Mouse (Mus musculus) frontal cortex, postnatal 10 days (tissue): ENCODE measurements around the gene Spsb1.
A peak's percentile ranks its signal among the peaks of the same experiment; 100 is the strongest.

Experiments
- DNase-seq, 2 experiments: peaks; one replicate each; pipeline ENCODE4 v3.0.0; 2022; ENCODE audit warnings: low spot score in 2 of 2, mixed read lengths in 1 of 2

Gene Spsb1

DNA sequence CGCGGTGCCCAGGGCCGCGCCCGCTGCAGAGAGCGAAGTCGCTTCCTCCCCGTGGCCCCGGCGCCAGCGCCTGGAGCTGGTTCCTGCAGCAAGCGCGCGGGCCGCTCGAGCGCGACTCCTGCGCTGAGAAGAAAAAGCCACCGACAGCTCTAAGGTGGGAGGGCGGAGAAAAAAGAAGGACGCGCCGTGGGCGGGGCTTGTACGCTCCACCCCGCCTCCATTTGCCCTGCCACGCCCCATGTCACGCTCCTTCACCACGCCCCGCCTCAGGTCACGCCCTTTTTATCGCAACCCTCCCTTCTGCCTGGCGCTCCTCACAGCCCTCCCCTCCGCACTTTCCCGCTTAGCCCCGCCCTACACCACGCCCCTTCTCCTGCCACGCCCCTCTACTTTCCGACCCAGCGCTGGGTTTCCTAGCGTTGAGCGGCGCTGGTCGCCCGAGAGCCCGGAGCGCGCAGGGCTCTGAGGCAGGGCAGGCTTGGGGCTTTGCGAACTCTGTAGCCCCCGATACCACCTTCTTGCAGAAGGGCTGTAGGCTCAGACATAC, at the start of gene Spsb1:
TSS of gene Spsb1 (minus strand) at position 151 of the 547 bp plus-strand sequence.
- peak; percentile 88 to 93 for DNase-seq

DNA sequence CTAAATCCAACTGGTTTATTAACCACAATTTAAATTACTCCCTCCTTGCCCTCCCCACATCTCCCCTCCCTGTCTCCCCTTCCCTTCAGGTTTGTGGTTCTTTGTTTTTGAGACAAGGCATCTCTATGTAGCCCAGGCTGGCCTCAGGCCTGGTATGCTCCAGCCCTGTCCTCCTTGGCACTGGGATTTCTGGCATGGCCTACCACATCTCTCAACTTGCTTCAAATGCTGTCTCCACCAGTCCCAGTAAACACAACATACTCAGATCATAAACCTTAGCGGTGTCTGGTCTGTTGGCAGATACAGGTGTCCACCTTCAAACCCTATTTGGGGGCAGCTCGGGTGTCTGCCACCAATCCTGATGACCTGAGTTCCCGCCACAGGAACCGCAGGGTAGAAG, 48.8 kb upstream of the Spsb1 start:
- no peak for DNase-seq

DNA sequence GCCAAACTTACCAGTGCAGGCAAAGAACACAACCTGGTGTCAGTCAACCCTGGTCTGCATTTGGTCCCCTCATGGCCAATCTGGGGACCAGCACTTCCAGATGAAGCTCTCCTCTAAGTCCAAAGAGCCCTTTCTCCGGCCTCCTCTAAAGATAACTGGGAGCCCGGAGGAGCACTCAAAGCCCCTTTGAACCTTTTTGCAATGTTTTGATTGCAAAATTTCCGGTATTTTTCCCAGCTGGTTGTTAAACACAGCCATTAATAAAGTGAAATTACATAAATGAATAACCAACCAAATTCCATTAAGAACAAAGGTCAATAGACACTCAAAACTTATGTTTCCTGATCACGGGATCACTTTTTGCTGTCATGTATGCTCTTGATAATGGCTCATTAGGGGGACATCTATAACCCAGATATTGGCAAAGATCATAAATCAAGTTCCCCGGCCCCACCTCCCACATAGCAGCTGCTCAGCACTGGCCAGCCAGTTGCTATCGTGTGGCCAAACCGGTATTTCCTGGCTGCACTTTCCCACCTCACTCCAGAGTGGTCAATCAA, 48.3 kb upstream of the Spsb1 start:
- no peak for DNase-seq

DNA sequence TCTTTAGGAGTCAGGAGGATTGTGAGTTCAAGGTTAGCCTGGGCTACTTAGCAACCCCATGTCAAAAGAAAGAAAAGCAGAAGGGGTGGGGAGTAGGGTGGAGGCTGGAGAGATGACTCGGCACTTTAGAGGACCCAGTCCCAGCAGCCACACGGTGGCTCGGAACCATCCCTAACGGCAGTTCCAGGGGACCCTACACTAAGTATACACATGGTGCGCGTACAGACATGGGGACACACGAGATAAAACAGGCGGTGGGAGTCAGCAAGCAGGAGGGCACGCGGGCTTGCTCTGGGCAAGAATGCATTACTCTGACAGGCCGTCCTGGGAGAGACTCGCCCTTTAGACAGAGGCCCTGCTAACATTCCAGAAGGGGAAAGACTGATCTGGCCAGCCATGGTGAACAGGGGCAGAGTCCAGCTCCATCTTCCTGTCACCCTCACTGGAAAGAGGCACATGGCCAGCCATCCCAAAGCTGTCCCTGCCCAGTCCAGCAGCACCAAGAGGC, 47.2 kb upstream of the Spsb1 start:
- DNase-seq, result no peak

DNA sequence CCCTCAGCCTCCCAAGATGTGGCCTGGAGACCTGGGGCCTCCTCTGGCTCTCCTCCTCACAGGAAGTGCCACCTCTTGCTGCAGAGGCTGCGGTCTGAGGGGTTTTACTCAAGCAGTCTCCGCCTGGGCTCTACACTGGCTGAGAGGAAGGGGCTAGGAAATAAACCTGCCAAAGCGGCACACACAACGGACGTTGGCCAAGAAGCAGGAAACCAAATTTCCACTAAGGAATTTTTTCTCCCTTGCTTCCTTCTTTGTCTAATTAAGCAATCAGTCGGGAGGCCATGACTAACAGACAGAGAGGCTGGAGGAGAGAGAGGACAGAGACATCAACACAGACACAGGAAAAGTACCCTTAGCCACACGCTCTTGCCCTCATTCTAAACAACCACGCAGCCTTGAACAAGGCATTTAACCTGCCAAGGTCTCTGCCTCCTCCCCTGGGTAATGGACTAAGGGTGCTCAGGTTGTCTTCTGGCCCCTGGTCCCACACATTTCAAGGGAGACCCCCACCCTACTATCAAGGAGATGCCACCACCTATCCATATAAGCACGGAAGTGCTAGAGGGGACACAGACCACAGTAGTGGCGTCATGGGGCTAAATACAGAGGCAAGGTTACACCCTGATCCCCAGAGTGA, 46.5 kb upstream of the Spsb1 start:
- no peak for DNase-seq

DNA sequence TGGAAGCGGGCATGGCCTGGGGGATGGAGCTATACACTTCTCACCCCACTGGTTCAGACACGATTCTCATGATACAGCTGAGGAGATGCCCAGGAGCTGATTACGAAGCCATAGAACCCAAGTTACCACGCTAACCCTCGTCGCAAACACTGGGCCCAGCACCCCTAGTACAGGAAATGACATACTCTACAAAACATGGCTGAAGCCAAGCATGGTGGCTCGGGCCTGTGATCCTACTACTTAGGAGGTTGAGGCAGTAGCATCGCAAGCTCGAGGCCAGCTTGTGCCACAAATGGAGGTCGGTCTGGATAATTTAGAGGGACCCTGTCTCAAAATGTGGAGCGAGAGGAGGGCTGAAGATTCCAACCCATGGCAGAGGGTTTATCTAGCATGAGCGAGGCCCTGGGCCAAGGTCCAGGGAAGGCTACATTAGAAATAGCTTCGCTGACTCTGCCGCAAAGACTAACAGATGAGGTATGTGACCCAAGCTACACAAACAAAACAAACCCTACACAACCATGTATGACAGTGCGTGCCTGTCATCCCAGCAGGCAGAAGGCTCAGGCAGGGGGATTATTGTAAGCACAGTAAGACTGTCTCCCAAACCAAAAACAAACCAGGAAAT, 45.2 kb upstream of the Spsb1 start:
- DNase-seq, result no peak

DNA sequence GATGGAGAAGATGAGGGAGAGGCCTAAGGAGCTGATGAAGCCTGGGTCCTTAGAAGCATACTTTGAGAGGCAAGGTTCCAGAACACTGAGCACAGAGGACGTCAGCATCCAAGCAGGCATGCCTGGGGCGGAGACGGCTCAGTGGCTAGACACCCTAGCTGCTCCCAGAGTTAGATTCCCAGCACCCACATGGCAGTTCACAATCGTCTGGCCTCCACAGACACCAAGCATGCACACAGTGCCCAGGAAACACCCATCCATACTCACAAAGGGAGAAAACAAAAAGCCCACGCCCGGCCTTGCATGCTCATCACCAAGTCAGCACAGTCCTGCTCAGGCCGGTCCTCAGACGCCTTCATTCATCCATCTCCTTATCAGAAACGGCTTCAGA, 44.7 kb upstream of the Spsb1 start:
- DNase-seq, result no peak

DNA sequence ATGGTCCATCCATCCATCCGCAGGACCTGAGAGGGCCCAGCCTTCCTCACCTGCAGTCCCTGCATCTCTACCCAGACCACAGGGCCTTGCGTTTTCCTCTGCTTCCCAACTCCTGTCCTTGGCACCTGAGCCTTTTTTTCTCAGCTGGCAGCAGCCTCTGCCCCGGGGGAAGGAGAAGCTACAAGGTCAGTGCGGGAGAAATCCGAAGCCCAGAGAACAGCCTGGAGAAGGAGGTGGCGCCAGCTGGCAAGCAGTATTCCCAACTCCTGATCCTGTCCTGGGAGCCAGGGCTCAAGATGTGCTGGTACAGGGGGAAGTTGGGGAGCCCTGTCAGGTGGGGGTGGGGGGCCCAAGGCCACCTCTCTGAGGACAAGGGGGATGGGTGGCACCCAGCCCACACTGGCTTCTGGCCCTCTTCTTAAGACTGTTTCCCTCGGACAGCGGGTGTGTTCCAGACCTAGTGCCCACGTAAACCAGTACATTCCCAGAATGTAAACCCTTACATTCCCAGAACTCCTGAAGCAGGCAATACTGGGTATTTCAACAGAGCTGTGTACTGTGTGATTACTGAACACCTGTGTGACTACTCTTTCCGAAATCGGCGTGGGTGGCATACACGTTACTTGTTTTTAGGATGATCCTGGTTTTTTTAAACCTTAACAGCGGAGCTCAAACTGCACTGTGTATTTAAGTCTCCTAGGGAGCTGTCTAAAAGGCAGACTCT, 44.1 kb upstream of the Spsb1 start:
- DNase-seq, result no peak

DNA sequence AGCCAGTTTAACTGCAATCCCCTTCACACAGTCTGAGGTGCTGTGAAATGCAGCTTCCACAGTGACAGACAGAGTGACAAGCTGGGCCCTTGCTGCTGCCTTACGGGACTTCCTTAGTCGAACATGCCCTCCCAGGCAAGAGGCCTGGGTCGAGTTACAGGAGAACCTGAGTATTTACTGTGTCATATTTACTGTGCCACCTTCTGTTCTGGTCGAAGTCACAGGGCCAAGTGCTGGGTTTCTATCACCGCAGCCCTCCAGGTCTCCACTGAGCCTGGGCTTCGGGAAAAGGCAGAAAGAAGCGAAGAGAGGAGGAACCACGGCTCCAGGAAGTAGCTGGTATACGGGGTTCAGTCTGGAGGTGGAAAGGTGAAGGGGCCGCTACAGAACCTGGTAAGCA, 43.2 kb upstream of the Spsb1 start:
- no peak for DNase-seq

DNA sequence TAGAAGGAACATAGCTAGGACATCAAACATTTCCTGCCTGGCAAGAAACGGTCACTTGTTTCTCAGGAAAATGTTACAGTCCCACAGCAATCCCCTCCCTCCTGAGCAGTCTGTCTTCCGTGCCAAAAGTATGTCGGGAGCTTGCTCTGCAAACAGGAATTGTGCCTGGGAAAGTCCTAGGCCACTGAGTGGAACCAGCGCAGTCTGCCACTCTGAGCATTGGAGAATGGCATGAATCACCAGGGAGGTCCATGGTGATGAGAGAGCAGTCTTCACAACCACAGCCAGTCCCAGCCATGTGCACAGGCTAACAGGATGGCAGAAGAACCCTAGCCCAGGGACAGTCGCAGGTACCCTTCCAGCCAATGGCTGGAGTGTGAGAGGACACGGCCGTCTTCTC, 41.6 kb upstream of the Spsb1 start:
- DNase-seq, result no peak

DNA sequence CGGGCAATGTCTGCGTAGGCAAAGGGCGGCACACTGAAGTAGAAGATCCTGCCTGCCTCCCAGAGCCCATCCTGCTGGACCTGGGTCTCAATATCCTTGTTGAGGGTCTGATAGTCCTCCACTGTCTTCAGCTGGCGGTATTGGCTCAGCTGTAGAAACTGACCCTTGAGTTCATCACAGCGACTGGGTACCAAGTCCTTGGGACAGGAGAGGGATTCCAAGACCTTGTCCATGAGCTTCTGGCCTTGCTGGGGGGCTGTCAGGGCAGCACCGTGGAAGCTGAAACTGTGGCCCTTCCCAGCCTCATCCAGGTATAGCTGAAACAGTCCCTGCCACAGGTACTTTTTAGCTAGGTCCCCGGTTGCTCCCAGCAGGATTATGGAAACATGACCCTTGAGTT, 41.1 kb upstream of the Spsb1 start:
- no peak for DNase-seq

DNA sequence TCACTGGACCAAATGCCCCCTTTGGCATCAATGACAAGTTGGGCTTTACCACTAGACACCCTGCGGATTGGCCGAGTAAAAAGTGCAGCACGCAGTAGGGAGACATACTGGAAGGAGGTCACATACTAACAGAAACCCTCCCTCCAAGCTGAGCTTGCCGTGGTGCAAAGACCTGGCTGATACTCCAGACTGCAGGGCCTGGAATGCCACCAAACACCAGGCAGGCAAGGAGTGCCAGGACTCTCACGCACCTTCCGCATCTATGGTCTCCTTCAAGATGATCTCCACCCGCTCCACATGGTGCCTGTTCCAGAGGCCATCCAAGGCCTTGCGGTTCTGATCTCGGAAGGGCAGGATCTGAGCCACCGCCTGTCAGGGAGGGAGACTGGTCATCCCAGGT, 39.4 kb upstream of the Spsb1 start:
- no peak for DNase-seq

DNA sequence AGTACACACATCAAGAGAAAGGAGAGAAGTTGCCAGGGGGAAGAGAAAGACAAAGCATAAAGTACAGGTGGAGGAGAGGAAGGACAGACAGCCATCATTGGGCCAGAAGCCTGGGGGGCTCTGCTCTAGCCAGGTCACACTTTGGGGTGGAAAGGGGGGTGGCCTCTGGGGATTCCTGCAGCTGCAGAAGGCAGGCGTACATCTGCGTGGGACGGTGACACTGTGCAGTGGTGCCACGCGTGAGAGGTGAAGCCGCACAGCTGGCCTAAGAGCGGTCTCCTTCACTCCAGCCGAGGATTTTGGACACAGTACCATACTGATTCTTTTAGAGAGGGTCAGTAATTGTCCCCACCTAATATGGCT, 37.8 kb upstream of the Spsb1 start:
- no peak for DNase-seq

DNA sequence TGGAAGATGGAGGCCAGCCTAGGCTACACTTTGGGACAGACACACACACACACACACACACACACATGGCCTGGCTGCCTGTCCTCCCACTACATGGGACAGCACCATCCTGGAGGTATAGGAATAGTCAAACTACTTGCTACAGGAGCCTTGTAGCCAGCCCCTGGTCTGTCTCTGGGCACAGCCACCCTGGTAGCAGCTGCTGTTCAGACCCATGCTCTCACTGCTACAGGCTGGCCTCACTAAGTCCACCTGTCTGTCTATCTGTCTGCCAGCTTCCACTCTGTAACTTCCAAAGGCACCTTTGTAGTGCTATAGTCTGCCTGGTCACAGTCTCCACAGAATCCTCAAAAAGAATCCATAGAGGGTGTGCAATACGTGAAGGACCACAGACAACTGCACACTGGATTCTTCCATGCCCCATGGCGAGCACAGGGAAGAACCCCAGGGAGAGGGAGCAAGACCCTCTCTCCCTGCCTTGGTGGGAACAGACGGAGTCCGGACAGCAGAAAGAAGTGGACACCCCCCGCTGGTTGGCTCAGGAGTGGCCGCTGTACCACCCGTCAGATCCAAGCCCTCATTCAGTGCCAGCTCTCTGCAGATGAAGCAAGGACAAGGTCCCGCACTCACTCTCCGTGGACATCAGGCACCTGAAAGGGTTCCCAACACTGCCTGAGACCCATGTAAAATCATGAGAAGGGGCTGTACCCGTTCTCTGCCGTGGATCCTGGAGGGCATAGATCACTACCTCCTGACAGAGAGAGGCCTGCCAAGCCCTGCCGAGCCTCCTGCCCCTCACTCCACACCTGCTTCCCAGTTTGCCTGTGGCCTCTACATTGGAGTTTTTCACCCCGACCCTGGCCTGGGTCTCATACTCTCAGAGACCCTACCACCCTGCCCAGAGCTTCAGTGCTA, 37.2 kb upstream of the Spsb1 start:
- no peak for DNase-seq

DNA sequence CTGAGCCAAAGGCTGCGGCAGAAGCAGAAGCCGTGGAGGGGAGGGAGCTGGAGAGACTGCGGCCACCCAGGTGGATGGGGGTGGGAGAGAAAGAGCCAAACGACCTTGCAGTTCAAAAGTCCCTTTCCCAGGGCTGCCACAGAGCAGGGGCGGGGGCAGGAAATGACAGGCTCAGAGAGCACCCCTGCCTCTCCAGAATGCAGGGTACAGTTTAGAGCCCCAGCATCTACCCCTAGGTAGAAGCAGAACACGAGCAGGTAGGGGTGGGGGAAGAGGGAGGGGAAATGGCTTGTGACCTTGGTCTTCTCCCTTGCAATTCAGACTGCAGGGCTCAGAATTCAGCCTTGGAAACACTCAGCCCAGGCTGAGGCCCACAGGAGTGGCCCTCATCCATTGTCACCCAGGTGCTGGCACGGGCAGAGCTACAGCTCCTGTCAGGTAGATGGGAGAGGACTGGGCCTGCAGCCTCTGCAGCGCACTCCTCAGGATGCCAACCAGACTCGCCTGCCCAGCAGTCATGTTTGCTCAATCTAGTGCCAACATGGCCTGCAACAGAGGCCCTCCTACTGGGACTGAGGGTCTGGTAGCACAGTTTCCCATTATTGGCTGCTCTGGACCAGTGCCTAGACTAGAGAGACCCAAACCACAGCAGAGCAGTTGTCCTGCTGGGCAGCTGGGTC, 36.3 kb upstream of the Spsb1 start:
- no peak for DNase-seq

DNA sequence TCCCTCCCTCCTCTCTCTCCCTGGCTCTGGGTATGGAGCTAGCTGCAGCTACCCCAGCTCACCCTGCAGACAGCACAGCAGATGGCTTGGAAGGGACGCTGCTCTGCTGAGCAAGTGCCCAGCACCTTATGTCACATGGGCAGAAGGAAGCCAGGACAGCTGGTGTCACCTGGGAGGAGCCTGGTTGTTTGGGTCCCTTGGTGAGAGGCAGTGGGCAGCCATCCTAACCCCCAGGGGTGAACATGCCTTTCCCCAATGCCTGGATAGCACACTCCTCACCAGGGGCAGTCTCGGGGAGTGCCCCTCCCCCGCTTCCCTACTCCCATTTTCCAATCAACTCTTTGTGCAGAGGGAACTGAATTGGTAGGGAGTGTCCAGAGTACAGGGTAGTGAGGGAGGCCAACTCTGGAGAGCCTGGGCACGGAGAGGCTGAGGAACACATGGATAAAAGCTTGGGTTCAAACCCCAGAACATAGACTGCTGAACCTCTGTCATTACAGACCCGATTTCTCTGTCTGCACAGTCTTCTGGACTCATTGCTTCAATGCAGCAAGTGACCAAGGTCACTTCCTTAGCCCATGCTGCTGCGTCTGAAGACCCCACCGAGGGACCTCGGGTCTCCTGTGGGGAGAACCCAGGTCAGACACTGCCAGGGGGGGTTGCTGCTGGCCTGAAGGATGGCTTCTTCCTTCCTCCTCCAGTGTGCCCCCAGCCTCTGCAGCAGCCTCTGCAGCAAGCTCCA, 35.5 kb upstream of the Spsb1 start:
- DNase-seq, result peak; percentile 35 to 41

DNA sequence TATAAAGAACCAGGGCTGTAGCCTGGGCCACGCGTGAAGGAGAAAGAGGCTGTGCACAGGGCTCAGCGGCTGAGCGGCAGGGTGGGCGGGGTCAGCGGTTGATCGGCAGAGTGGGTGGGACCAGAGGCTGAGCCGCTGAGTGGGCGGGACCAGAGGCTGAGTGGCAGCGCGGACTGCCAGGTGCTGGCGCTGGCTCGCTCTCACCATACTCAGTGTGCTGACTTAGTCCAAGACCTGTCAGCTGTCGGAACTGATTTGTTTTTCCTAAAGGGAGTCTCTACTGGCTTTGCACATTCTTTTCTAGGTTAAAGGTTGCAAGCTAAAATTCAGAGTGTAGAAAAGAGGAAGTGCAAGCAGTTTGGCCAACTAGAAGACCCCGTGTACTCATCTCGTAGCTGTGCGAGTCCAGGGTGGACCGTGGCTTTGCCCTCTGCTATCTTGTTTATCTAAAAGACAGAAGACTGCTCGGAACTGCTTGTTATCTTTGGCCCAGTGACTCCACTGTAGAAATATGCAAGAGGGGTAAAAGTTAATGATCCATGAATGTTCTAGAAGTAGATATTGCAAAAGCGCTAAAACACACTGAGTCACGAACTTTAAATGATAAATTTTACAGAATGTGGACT, 34.2 kb upstream of the Spsb1 start:
- peak; percentile 77 to 84 for DNase-seq

DNA sequence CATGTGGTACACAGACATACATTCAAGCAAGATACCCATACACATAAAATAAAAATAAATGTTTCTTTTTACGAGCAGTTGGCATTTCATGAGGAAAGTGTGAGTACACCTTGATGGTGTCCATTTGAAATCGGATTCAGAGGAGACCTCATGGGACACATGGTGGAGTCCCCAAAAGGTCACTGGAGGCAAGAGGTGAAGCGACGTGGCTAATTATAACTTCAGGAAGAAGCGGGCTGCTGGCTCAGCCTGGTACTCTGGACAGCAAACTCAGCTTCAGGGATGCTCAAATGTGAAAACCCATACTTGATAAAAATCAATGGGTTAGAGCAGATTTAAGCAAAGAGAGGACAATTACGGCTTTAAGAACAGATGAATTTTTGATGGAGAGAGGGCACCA, 33.5 kb upstream of the Spsb1 start:
- DNase-seq, result no peak

DNA sequence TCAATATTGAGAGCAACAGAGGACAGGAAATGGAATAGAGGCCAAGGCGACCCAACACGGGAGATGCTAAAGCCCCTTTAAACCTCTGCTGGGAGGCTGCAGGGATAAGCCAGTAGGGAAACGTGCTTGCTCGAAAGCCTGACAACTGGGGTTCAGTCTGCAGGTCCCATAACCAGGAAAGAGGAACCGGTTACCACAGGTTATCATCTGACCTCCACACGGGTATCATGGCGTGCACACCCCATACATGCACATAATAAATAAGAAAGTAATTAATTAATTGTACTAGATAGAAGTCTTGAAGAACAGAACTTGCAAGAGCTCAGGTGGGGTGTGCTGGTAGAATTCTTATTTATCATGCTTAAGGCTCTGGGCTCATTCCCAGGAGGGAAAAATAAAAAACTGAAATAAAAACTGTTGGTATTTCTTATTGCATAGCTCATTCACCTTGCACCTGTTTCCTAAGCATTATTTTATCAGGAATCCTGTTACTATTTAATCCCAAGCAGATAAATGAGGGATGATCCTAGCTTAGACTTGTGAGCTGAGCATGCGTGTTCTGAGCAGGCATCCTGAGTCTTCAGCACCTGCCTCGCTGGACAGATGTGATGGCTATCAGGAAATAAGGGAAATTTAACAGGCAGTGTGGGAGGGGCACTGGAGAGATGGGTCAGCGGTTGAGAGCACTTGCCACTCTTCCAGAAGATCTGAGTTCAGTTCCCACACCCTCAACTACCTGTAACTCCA, 32.0 kb upstream of the Spsb1 start:
- no peak for DNase-seq
